Mouse (Mus musculus) monocyte, adult 5-6 weeks (primary cell): ENCODE measurements around the gene Nkx2-1. TPM values are rescaled to one million over a fixed set of nuclear protein-coding genes. Genes with fewer than 3 reads are reported as not detected.
"Not testable (repeated sequence)": the region's sequence is repeated elsewhere in the genome, so short reads cannot be mapped to it uniquely, and the experiment has no call there.

Experiments
- ATAC-seq: fragments of 153-309, 156-312 bp; replicated peaks from 2 replicates; pipeline ENCODE4 v1.8.0; 2017; ENCODE audit warnings: mild to moderate bottlenecking; ENCODE audit not compliant: low TSS enrichment, insufficient number of reproducible peaks, severe bottlenecking, poor library complexity, low FRiP score
- total RNA-seq: library from RNA; stranded (forward); fragments of 200-1000, 200-491, 200-594 nt; gene quantifications from 3 replicates; pipeline ENCODE4 v1.2.3, GENCODE M21; 2017

Gene Nkx2-1
- total RNA-seq, 1 experiment from 2014 or later: not detected

DNA sequence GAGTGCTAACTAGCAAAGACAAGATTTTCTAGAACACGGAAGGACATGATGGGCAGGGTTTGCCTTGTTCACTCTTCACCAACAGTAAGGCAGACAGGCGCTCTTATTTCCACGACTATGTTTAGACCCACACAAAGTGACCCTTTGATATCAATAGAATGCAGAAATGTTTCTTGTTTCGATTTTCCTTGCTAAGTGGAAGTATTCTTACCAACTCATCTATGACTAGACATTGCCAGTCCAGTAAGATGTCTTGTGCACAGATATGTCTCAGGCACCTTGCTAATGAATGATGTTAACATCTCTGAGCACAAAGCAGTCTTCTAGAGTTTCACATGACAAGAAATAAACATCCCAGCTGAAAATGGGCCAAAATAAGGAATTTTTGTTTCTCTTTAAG lies 9.6 kb downstream of the Nkx2-1 start:
- no peak for ATAC-seq

GRCm38 (mm10) chr12:56525219-56525797 lies 11.4 kb downstream of the Nkx2-1 start:
- not testable (repeated sequence) for ATAC-seq

DNA sequence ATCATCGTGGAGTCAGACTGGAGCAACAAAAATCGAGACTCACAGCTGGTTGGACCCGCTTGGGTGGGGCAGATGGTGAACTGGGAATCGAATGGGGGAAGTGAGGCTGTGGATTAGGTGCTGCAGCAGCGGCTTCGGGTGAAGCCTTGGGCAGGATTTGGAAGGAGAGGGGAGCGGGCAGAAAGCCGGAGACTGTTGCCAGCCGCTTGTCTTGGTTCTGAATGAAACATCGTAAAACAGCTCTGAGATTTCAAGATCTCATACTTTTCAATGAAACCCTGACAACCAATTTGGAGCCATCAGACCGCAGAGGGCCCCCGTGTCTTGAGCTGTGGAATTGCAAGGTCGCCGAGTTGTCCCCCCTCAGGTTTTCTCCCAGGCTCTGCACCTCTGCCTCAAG lies 12.5 kb downstream of the Nkx2-1 start:
- no peak for ATAC-seq

GRCm38 (mm10) chr12:56522191-56522590 lies 14.5 kb downstream of the Nkx2-1 start:
- no peak for ATAC-seq

GRCm38 (mm10) chr12:56521106-56521840 lies 15.4 kb downstream of the Nkx2-1 start:
- no peak for ATAC-seq

DNA sequence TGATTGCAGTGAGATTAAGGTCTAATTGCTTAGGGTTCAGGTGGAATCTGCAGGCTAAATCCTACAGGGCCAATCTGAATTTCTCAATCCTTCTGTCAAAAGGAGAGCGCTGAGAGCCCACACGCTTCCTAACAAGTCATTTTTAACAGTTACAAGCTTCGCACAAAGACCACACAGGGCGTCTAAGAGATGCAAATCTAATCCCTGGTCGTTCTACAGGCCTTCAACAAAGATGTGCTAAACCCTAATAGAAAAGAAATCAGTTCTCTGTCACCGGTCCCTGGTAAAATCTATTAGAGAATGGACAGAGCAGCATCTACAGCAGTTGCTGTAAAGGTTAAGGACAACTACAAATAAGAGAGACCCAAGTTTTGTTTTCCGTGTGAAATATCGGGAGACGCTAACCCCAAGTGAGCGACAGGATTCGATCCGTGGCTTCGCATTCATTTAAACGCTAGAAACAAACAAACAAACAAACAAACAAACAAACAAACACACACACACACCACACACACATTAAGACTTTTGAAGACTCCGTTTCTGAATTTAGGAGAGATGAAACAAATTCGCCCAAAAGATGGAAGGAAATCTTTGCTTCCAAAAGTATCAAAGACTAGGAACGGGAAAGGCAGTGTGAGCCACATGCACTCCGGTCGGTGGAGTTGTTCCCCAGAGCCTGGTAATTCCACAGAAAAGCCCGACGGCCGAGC lies 16.2 kb downstream of the Nkx2-1 start:
- ATAC-seq: no peak

DNA sequence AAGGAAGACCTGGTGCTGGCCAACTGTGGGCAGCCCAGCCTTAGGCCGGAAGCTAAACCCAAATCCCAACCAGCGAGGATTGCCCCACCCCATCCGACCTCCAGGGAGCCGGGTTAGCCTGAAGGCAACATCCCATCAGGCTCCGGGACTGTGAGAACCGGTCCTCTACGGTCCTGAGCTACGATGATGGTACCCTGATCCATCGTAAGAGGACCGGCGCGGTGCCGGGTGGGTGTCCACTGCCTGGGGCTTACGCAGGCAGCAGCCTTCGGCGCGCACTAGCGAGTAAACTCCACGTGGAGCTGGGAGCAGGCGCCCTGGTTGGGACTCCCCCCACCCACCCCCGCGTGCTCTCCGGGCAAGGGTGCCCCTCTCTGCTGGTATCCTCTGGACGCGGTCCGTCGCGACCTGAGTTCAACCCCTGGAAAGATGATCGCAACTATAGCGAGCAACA lies 16.9 kb downstream of the Nkx2-1 start:
- ATAC-seq: no peak

GRCm38 (mm10) chr12:56519071-56519737 lies 17.5 kb downstream of the Nkx2-1 start:
- no peak for ATAC-seq

- no peak for ATAC-seq
Measured at GRCm38 (mm10) chr12:56518221-56518620, 18.5 kb downstream of the Nkx2-1 start.

DNA sequence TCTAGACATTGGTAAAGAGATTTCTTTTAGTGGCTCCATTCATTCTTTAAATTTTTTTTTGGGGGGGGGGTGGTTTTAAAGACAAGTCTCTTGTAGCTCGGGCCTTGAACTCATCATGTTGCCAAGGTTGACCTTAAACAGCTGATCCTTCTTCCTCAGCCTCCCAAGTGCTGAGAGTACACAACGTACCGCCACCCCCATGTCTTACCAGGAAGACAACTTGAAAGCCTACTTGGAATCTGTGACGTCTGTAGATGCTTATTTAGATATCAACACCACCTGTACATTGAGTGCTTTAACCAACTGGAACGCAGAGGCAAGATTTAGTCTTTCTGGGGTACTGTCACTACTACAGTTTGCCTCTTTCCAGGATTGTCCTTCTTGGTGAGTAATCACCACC lies 21.9 kb downstream of the Nkx2-1 start:
- ATAC-seq: no peak

GRCm38 (mm10) chr12:56508413-56508812 lies 28.3 kb downstream of the Nkx2-1 start:
- ATAC-seq: no peak

DNA sequence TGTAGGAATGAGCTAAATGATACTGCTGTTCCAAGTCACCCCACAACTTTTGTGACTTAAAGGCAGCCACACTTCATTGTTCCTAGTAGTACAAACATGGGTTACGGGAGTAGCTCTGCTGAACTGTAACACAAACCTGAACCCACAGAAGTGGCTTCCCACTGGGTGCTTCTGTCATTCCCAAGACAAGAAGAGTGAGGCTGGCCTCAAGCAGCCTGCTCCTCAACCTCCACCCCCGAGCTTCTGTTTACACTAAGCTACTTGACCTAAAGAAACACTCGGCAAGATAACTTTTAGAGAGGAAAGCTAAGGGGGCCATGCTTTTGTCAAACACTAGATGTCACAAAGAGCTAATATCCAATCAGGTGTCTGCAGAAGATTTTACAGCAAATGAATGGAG lies 49.7 kb downstream of the Nkx2-1 start:
- no peak for ATAC-seq

GRCm38 (mm10) chr12:56482606-56483005 lies 54.1 kb downstream of the Nkx2-1 start:
- no peak for ATAC-seq

Other genes with a start within 250 kb of the Nkx2-1 start
- 47.4 to 66.5 TPM (median 49.5 TPM) in 3 replicates for gene Mbip, start 191.0 kb downstream of the Nkx2-1 start, total RNA-seq
- not detected in 3 replicates for gene Nkx2-9, start 76.4 kb upstream of the Nkx2-1 start, total RNA-seq
- not detected in 3 replicates for gene Pax9, start 154.9 kb upstream of the Nkx2-1 start, total RNA-seq